Mouse (Mus musculus) retina, postnatal 1 day (tissue): ENCODE results near the gene Adad2.

ENCODE experiments used
- DNase-seq: peaks from one replicate; pipeline ENCODE4 v3.0.0-alpha.2; 2012

Adad2 gene

DNA sequence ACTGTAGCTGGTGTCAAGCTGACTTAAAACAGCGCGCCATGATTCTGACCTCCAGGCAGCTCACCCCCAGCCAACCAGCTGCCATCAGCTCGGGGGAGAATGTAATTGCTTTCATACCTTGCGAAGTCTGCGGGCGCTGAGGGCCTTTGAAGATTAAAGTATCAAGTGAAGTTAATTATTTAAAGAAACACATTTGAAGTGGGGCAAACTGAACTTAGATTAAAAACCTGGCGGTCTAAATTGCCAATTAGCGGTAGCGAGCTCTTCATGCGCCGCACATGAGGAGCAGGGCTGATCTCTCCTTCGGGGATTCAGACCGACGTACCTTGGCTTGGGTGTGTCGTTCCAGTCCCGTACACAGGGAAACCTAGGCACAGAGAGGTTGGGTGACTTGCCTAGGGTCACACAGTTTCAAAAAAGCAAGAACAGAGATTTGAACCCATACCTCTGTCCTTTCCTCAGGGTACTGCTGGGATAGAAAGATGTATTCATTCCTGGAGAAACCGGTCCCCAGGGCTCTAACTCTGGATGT is 31.9 kb downstream of the Adad2 start:
- no peak for DNase-seq

DNA sequence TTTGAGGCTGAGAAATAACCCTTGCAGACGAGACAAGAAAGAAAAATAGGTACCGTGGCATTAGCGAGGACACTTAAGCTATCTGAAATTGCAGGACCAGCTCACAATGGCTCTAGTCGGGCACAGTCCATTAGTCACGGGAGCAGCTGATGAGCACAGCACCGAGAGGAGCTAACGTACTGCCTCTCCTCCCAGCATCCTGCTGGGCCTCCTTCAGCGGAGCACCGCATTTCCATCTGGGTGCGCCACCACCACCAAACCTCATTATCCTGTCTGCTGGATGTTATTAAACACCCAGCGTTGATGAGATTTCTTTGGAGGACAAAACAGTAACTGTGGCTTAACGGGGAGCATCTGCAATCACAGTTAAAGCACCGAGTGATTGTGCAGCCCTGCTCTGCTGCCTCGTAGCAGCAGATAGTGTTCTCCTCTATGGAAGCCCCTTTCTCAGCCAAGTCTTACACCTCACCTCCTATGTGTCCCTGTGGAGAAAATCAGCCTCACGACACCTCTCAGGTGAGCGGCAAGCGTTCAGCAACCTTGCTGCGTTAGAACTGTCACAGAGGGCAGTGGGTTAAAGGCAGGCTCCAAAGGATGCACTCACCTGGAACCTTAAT is 32.5 kb downstream of the Adad2 start:
- DNase-seq, result no peak

DNA sequence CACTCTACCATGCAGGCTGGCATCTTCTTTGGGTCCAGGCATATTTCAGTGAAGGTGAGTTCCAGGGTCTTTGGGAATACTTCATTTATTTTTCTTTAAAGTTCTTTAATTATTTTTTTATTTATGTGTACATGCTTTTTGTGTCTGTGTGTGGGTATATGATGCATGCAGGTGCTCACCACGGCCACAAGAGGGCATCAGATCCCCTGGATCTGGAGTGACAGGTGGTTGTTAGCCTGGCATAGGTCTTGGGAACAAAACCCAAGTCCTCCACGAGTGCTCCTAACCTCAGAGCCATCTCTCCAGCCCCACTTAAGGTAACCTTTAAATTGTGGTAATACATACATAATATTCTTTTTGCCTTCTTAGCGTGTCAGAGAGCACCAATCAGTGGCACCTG is 33.6 kb downstream of the Adad2 start:
- no peak for DNase-seq

DNA sequence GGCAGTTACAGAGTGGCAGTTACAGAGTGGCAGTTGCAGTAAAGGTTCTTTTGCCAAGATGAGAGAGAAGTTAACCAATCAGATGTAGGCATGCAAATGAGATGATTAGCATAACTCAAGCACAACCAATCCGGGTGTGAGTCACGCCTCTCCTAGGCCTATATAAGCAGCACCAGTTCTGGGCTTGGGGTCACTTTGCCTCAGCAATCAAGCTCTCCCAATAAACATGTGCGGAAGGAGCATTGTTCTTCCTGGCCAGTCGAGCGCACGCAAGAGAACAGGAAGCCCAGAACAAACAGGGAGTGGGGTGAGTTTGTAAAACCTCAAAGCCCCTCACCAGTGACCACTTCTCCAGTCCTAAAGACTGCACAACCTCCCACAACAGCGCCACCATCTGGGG is 34.3 kb downstream of the Adad2 start:
- DNase-seq, result no peak

DNA sequence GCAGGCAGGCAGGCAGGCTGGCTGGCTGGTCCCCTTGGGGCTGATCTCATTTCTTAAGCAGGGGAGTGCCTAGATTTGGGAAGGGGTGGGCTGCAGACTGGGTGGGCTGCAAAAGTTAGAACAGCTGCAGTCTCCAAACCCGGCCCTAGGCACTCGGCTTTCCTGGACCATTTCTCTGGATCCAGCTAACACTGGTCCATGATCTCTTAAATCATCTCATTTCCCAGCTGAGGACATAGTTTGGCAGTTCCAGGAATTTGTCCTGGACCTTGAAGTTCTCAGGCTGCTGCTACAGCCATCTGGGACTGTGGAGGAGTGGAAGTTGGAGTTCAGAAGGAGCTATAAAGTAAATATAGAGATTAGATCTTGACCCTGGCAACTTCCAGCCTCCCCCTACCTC is 38.8 kb downstream of the Adad2 start:
- no peak for DNase-seq

DNA sequence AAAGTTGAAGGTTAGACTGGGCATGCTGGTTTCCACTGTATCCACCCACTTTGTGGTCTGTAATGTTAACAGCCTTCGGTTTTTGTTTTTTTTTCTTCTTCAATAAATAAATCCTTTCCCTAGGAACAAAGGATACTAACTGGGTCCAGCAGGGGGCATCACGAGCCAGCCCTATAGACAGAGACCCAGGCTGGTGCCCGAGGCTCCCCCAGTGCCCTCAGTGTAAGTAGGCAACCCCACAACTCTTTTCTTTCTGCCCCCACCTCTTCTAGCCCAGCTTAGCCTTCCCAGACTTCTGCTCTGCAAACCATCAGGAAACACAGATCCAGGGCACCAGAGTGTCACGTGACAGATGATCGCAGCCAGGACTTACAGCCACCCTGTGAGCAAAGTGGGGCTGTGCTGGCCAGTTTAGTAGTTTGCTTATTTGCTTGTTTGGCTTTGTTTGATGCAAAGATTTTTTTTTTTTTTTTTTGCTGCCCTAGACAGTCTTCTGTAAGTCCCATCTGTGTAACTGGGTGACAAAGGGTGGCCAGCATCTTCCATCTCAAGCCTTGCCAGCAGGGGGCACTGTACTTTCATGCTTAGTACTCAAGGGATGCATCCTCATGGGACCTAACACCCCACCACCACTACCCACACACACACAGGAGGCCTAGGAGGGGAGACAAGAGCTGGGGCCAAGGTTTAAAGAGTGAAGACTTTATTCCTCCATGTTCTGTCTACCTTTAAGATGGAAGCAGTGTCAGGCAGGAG is 44.3 kb downstream of the Adad2 start:
- peak; percentile 62 for DNase-seq

DNA sequence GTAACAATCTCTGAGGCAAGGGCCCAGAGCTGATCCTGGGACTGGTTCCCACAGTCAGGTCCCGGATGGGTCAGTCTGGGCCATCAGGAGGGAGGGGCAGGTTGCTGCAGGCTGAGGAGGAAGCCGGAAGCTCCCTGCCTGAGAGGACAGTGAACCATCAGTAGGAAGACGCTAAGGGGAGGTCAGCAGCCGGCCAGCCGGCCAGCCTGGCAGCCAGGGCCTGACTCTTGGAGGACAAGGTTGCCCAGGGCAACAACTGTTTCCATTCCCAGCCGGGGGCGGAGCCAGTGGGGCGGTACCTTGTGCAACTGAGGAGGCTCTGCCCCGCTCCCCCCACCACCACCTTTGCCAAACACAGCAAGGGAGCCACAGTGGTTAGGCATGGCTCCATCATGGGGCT is 48.5 kb downstream of the Adad2 start:
- peak; percentile 86 for DNase-seq

DNA sequence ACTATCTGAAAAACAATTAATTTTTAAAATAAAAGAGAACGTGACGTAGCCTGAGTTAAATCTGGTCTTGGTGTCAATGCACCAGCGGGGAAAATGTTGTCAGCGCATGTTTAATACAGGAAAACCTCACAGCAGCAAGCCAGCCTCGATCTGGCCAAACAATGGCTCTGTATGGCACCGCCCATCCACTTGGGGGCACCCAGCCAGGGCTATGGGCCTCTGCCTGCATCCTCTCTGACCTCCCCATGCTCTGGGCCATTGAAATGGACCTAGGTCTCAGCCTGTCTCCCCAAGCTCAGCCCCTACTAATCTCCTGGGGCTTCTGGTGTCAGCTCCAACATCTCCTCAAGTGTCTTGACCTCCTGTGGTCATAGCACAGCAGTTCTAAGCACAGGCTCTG is 49.3 kb downstream of the Adad2 start:
- DNase-seq, result no peak

DNA sequence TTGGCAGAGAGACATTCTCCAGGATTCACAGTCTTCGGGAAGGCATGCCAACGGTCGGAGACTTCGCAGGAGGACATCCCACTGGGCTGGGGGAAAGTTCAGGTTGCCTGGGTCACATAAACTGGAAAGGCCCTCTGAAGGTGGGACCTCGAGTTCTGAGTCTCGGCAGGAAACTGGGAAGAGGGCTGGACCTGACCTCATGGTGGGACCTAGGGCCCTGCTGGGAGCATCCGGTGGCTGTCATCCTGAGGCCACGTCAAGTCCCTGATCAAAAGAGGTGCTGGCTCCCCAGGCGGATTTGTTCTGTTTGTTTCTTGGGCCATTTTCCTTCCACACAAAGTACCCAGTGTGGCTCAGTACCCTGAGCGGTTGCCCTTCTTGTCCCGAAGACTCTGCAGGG is 50.9 kb downstream of the Adad2 start:
- no peak for DNase-seq

DNA sequence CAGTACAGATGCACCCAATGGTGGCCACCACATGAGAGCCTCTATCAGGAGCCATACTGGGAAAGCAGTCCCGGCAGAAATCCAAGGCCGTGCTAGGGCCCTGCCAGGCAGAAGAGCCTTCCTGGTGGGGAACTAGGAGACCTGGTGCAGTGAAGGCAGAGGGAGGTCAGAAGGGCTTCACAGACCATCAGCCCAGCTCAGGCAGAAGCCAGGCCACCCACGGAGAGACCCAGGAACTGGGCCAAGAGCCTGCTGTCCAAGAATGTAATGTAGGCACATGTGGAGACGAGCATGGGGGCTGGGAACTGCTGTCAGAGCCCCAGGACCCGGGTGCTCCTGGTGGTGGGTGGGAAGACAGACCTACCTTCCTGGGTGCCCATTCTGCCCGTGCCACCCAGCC is 52.7 kb downstream of the Adad2 start:
- DNase-seq, result no peak
